Mouse (Mus musculus) myocyte (in vitro differentiated cells): ENCODE measurements around the gene Ltbp4. TPM values are rescaled to one million over a fixed set of nuclear protein-coding genes. Genes with fewer than 3 reads are reported as not detected.
A peak's percentile ranks its signal among the peaks of the same experiment; 100 is the strongest.

Experiments
- H3K27me3 ChIP-seq: one replicate; pipeline ENCODE4 v1.6.1; 2011; ENCODE audit not compliant: control insufficient read depth, insufficient read depth, insufficient read length
- H3K36me3 ChIP-seq: one replicate; pipeline ENCODE4 v1.6.1; 2011; ENCODE audit not compliant: control insufficient read depth, insufficient read depth
- H3K4me2 ChIP-seq: one replicate; pipeline ENCODE4 v1.6.1; 2011; ENCODE audit warnings: low read depth, control low read depth
- H3K4me3 ChIP-seq: one replicate; pipeline ENCODE4 v1.5.1; 2011; ENCODE audit warnings: mild to moderate bottlenecking, control low read depth, moderate library complexity
- H3K79me2 ChIP-seq: one replicate; pipeline ENCODE4 v1.6.1; 2011; ENCODE audit not compliant: control insufficient read depth, insufficient read depth
- H3ac ChIP-seq: one replicate; pipeline ENCODE4 v1.6.1; 2011; ENCODE audit not compliant: control insufficient read depth, insufficient read length
- CEBPB ChIP-seq: IDR thresholded peaks from 2 replicates; pipeline ENCODE4 v1.6.1; 2011; ENCODE audit warnings: mild to moderate bottlenecking, moderate library complexity; ENCODE audit not compliant: poor library complexity, insufficient read depth, severe bottlenecking
- E2F4 ChIP-seq: IDR thresholded peaks from one replicate; pipeline ENCODE4 v1.6.1; 2011; ENCODE audit warnings: mild to moderate bottlenecking, control low read depth, moderate library complexity; ENCODE audit not compliant: insufficient read depth
- MAX ChIP-seq: IDR thresholded peaks from one replicate; pipeline ENCODE4 v1.6.1; 2011; ENCODE audit warnings: low read depth, mild to moderate bottlenecking, control low read depth
- MYOD1 ChIP-seq, 3 experiments: IDR thresholded peaks; one replicate each; pipeline ENCODE4 v1.6.1; 2011; ENCODE audit warnings: control low read depth in 2 of 3, low read depth in 2 of 3, mild to moderate bottlenecking in 2 of 3, moderate library complexity in 1 of 3; ENCODE audit not compliant: insufficient read length in 2 of 3, control insufficient read depth in 1 of 3
- MYOG ChIP-seq, 3 experiments: IDR thresholded peaks; one replicate each; pipeline ENCODE4 v1.6.1; 2011; ENCODE audit warnings: control low read depth in 2 of 3, low read depth in 2 of 3, mild to moderate bottlenecking in 2 of 3; ENCODE audit not compliant: insufficient read length in 2 of 3, control insufficient read depth in 1 of 3, insufficient read depth in 1 of 3
- POLR2A ChIP-seq: IDR thresholded peaks from one replicate; pipeline ENCODE4 v1.6.1; 2011; ENCODE audit warnings: low read depth, mild to moderate bottlenecking, control low read depth, moderate library complexity; ENCODE audit not compliant: insufficient read length
- POLR2AphosphoS2 ChIP-seq: IDR thresholded peaks from one replicate; pipeline ENCODE4 v1.6.1; 2011; ENCODE audit warnings: low read depth, control low read depth; ENCODE audit not compliant: insufficient read length
- REST ChIP-seq: IDR thresholded peaks from one replicate; pipeline ENCODE4 v1.6.1; 2011; ENCODE audit warnings: mild to moderate bottlenecking, control low read depth, moderate library complexity; ENCODE audit not compliant: insufficient read depth, insufficient read length
- SRF ChIP-seq: IDR thresholded peaks from one replicate; pipeline ENCODE4 v1.6.1; 2011; ENCODE audit warnings: low read depth; ENCODE audit not compliant: control insufficient read depth, insufficient read length
- TCF12 ChIP-seq: IDR thresholded peaks from one replicate; pipeline ENCODE4 v1.6.1; 2011; ENCODE audit warnings: mild to moderate bottlenecking, control low read depth; ENCODE audit not compliant: poor library complexity, insufficient read depth, severe bottlenecking
- TCF3 ChIP-seq: IDR thresholded peaks from one replicate; pipeline ENCODE4 v1.6.1; 2011; ENCODE audit warnings: low read depth, control low read depth; ENCODE audit not compliant: insufficient read length
- USF1 ChIP-seq: IDR thresholded peaks from one replicate; pipeline ENCODE4 v1.6.1; 2011; ENCODE audit warnings: low read depth, mild to moderate bottlenecking, control low read depth, moderate library complexity
- polyA plus RNA-seq: library from polyadenylated mRNA; unstranded; fragments of >200 nt; fragmentation: generic; extraction: Trizol; gene quantifications from one replicate; pipeline ENCODE4 v1.2.1, GENCODE M21; 2012; ENCODE audit warnings: missing spikeins

Ltbp4 gene
- polyA plus RNA-seq, 1 experiment: 32.5 TPM

GRCm38 (mm10) chr7:27359706-27360358 lies 22.3 kb upstream of the Ltbp4 start:
- Histone ChIP-seq H3K27me3 (no peaks in the 10 kb centered on the region), H3ac (no peak overlapping the region), H3K4me2 (no peak overlapping the region), H3K4me3 (no peak overlapping the region), H3K79me2 (no peaks in the 10 kb centered on the region), H3K36me3 (no peaks in the 10 kb centered on the region)
- TF ChIP-seq TCF12: no peak
- no peak for TF ChIP-seq REST
- TF ChIP-seq MYOD1 (IDR thresholded peaks at IDR 0.05; ENCODE audit: control insufficient read depth in 1 of 3, insufficient read length in 2 of 3, low read depth in 2 of 3): no peak
- no peak for TF ChIP-seq USF1
- no peak for TF ChIP-seq CEBPB
- TF ChIP-seq POLR2AphosphoS2: no peak
- TF ChIP-seq SRF: no peak
- TF ChIP-seq POLR2A: no peak
- no peak for TF ChIP-seq MAX
- TF ChIP-seq TCF3: no peak
- no peak for TF ChIP-seq E2F4
- no peak for TF ChIP-seq MYOG (IDR thresholded peaks at IDR 0.05; ENCODE audit: control insufficient read depth in 1 of 3, insufficient read depth in 1 of 3, insufficient read length in 2 of 3, low read depth in 2 of 3)

- Histone ChIP-seq H3K4me3 (no peak overlapping the region), H3K4me2 (no peak overlapping the region), H3K36me3 (no peaks in the 10 kb centered on the region), H3K79me2 (no peaks in the 10 kb centered on the region), H3ac (no peak overlapping the region), H3K27me3 (no peaks in the 10 kb centered on the region)
- no peak for TF ChIP-seq POLR2A
- no peak for TF ChIP-seq TCF12
- TF ChIP-seq MAX: no peak
- TF ChIP-seq POLR2AphosphoS2: no peak
- TF ChIP-seq USF1: no peak
- TF ChIP-seq MYOG (IDR thresholded peaks at IDR 0.05; ENCODE audit: control insufficient read depth in 1 of 3, insufficient read depth in 1 of 3, insufficient read length in 2 of 3, low read depth in 2 of 3): no peak
- TF ChIP-seq CEBPB: no peak
- TF ChIP-seq TCF3: no peak
- TF ChIP-seq SRF: no peak
- TF ChIP-seq MYOD1 (IDR thresholded peaks at IDR 0.05; ENCODE audit: control insufficient read depth in 1 of 3, insufficient read length in 2 of 3, low read depth in 2 of 3): no peak
- TF ChIP-seq REST: no peak
- no peak for TF ChIP-seq E2F4
These were observed 21.7 kb upstream of the Ltbp4 start for GRCm38 (mm10) chr7:27359162-27359561.

GRCm38 (mm10) chr7:27357595-27357978 lies 20.1 kb upstream of the Ltbp4 start:
- no peaks in the 10 kb centered on the region for H3K36me3 ChIP-seq
- H3K4me3 ChIP-seq: no peak overlapping the region
- no peaks in the 10 kb centered on the region for H3K79me2 ChIP-seq
- no peak overlapping the region for H3K4me2 ChIP-seq
- no peak for TF ChIP-seq CEBPB
- TF ChIP-seq TCF12: no peak
- no peak for TF ChIP-seq MYOD1 (IDR thresholded peaks at IDR 0.05; ENCODE audit: control insufficient read depth in 1 of 3, insufficient read length in 2 of 3, low read depth in 2 of 3)
- TF ChIP-seq POLR2A: no peak
- TF ChIP-seq TCF3: no peak
- TF ChIP-seq REST: no peak
- no peak for TF ChIP-seq MAX
- no peak for TF ChIP-seq POLR2AphosphoS2
- no peak for TF ChIP-seq MYOG (IDR thresholded peaks at IDR 0.05; ENCODE audit: control insufficient read depth in 1 of 3, insufficient read depth in 1 of 3, insufficient read length in 2 of 3, low read depth in 2 of 3)
- no peak for TF ChIP-seq USF1
- no peak for TF ChIP-seq SRF
- TF ChIP-seq E2F4: no peak
- no peaks in the 10 kb centered on the region for H3K27me3 ChIP-seq
- no peak overlapping the region for H3ac ChIP-seq

- no peak for TF ChIP-seq POLR2AphosphoS2
- no peak for TF ChIP-seq TCF3
- no peak for TF ChIP-seq MYOG (IDR thresholded peaks at IDR 0.05; ENCODE audit: control insufficient read depth in 1 of 3, insufficient read depth in 1 of 3, insufficient read length in 2 of 3, low read depth in 2 of 3)
- TF ChIP-seq REST: no peak
- TF ChIP-seq CEBPB: no peak
- no peak for TF ChIP-seq TCF12
- TF ChIP-seq MYOD1 (IDR thresholded peaks at IDR 0.05; ENCODE audit: control insufficient read depth in 1 of 3, insufficient read length in 2 of 3, low read depth in 2 of 3): no peak
- TF ChIP-seq USF1: no peak
- TF ChIP-seq POLR2A: no peak
- TF ChIP-seq E2F4: no peak
- no peak for TF ChIP-seq SRF
- no peak for TF ChIP-seq MAX
- peak within 1 kb of the TSS; percentile 58 for H3K4me3 ChIP-seq
- peak within 1 kb of the TSS; percentile 28 for H3K4me2 ChIP-seq
- no peaks in the 10 kb centered on the region for H3K27me3 ChIP-seq
- H3K36me3 ChIP-seq: no peaks in the 10 kb centered on the region
- no peaks in the 10 kb centered on the region for H3K79me2 ChIP-seq
- no peak within 1 kb of the TSS for H3ac ChIP-seq
These were observed 19.5 kb upstream of the Ltbp4 start, which contains the start of gene Gm20479 for GRCm38 (mm10) chr7:27356861-27357594. Gene Gm20479, minus strand, starts transcription at chr7:27357419.
